Mouse (Mus musculus) olfactory bulb, adult 2 months (tissue): ENCODE data around the gene Irgc1.

Experiments used
- CTCF ChIP-seq: fragments of 200-500 bp; IDR thresholded peaks from 2 replicates; pipeline ENCODE4 v1.5.1; 2012; ENCODE audit warnings: low read depth, mild to moderate bottlenecking, low read length, moderate library complexity; ENCODE audit not compliant: insufficient read depth
- POLR2A ChIP-seq: fragments of 200-500 bp; IDR thresholded peaks from 2 replicates; pipeline ENCODE4 v1.6.1; 2012; ENCODE audit warnings: mild to moderate bottlenecking, low read depth, low read length, moderate library complexity; ENCODE audit not compliant: insufficient read depth

GRCm38 (mm10) chr7:24488303-24488702 lies 36.2 kb upstream of the Irgc1 start:
- TF ChIP-seq POLR2A: no peak
- TF ChIP-seq CTCF: no peak
